ENCODE assay signal across 15 mouse cellular contexts in genomic region chr19:29042143-29042542, GRCm38 (mm10).
"Had no signal": no experiment of that assay in that cellular context is flagged by ENCODE, and none has a peak within 500 bp of the region (broad histone marks: within the 10 kb centered on the region; RNA-seq: fewer than 3 reads in every experiment).

No protein-coding gene starts in this region.

- DNase-seq: lung, adult 2 months; lung, postnatal 10 days; lung, postnatal 4 days; midbrain, embryonic 14.5 days; right cerebral cortex, postnatal 14 days; spleen, adult 18-20 months; thymus, adult 2 months; thymus, postnatal 25 days; thymus, postnatal 4 days had no signal

- H3K27me3 ChIP-seq: liver, embryonic 12.5 days; lung, embryonic 15.5 days; neural tube, embryonic 12.5 days had no signal

- H3K27ac ChIP-seq: liver, embryonic 12.5 days; liver, embryonic 14.5 days; lung, embryonic 15.5 days; neural tube, embryonic 12.5 days had no signal

- H3K9ac ChIP-seq: liver, embryonic 12.5 days; liver, embryonic 14.5 days; lung, embryonic 15.5 days; neural tube, embryonic 12.5 days had no signal

- H3K4me3 ChIP-seq: liver, embryonic 12.5 days; lung, embryonic 15.5 days; neural tube, embryonic 12.5 days had no signal

- H3K9me3 ChIP-seq: liver, embryonic 12.5 days; lung, embryonic 15.5 days had no signal

- H3K4me2 ChIP-seq: liver, embryonic 12.5 days; lung, embryonic 15.5 days; midbrain, embryonic 11.5 days; neural tube, embryonic 12.5 days had no signal

- ATAC-seq: liver, embryonic 12.5 days; midbrain, embryonic 16.5 days had no signal
